Mouse (Mus musculus) kidney, embryonic 16.5 days (tissue): ENCODE data around the gene Gda. TPM values are rescaled to one million over a fixed set of nuclear protein-coding genes. Genes with fewer than 3 reads are reported as not detected.

ENCODE experiments used
- ATAC-seq: fragments of 200-750 bp; cut with Nextera tagmentation; 2 replicates; pipeline ENCODE4 v1.8.0; 2017; ENCODE audit warnings: moderate TSS enrichment; ENCODE audit not compliant: low FRiP score, low TSS enrichment
- H3K27ac ChIP-seq: fragments of 300-500 bp; sonication (generic); 2 replicates; pipeline ENCODE4 v1.5.1; 2014; ENCODE audit warnings: low read length
- H3K27me3 ChIP-seq: fragments of 300-500 bp; sonication (generic); 2 replicates; pipeline ENCODE4 v1.6.1; 2014; ENCODE audit warnings: low read length, control low read depth, mixed read lengths; ENCODE audit not compliant: insufficient read depth
- H3K36me3 ChIP-seq: fragments of 300-500 bp; sonication (generic); 2 replicates; pipeline ENCODE4 v1.6.1; 2014; ENCODE audit warnings: low read length, control low read depth, mixed read lengths; ENCODE audit not compliant: insufficient read depth
- H3K4me1 ChIP-seq: fragments of 300-500 bp; sonication (generic); 2 replicates; pipeline ENCODE4 v1.6.1; 2014; ENCODE audit warnings: low read length, control low read depth, mixed read lengths; ENCODE audit not compliant: insufficient read depth
- H3K4me2 ChIP-seq: fragments of 300-500 bp; sonication (generic); replicated peaks from 2 replicates; pipeline ENCODE4 v1.6.1; 2014; ENCODE audit warnings: low read depth, low read length
- H3K4me3 ChIP-seq: fragments of 300-500 bp; sonication (generic); 2 replicates; pipeline ENCODE4 v1.5.1; 2014; ENCODE audit warnings: mild to moderate bottlenecking, low read length
- H3K9ac ChIP-seq: fragments of 300-500 bp; sonication (generic); replicated peaks from 2 replicates; pipeline ENCODE4 v1.6.1; 2014; ENCODE audit warnings: low read length
- H3K9me3 ChIP-seq: fragments of 300-500 bp; sonication (generic); 2 replicates; pipeline ENCODE4 v1.6.1; 2016; ENCODE audit warnings: low read length, control low read depth
- WGBS: fragments of 180-500 bp; shearing (Covaris S2); extraction: QIAGEN DNeasy Blood & Tissue Kit; methylation state at CpG from one replicate; pipeline ENCODE4 v1.1.7; 2014; 5-methylcytosine and 5-hydroxymethylcytosine counted together
- polyA plus RNA-seq: library from polyadenylated mRNA; unstranded; fragments of >200 nt; fragmentation: Nextera tagmentation; extraction: Ambion mirVana; gene quantifications from 2 replicates; pipeline ENCODE4 v1.2.1, GENCODE M21; 2015

Gene Gda
- polyA plus RNA-seq: 0.06 and 0.19 TPM in 2 replicates

- H3K9ac ChIP-seq: peak within 1 kb of the TSS; percentile 59; the same call in 1 of the 2 replicates
- WGBS: 70% methylated on average over 2 of the region's 2 CpGs
- peak within 1 kb of the TSS; percentile 53 for H3K4me3 ChIP-seq
- no peaks in the 10 kb centered on the region; the same call in 1 of the 2 replicates for H3K9me3 ChIP-seq
- H3K4me2 ChIP-seq: peak within 1 kb of the TSS; percentile 89
- H3K27me3 ChIP-seq: peaks cover 23% of the 10 kb centered on the region
- no peak within 1 kb of the TSS for H3K27ac ChIP-seq
- no peaks in the 10 kb centered on the region for H3K36me3 ChIP-seq
- ATAC-seq: no peak
- peaks cover 6% of the 10 kb centered on the region; the same call in 1 of the 2 replicates for H3K4me1 ChIP-seq
These were observed at the start of gene Gda for GRCm38 (mm10) chr19:21473345-21473744. Gda (minus strand) TSS chr19:21473445.

GRCm38 (mm10) chr19:21520280-21520679, 47.0 kb upstream of the Gda start:
- Histone ChIP-seq H3K4me3 (no peak overlapping the region), H3K9me3 (no peaks in the 10 kb centered on the region), H3K4me1 (no peaks in the 10 kb centered on the region), H3K36me3 (no peaks in the 10 kb centered on the region), H3K4me2 (no peak overlapping the region), H3K27me3 (no peaks in the 10 kb centered on the region), H3K9ac (no peak overlapping the region), H3K27ac (no peak overlapping the region)
- no peak for ATAC-seq
- 63% methylated on average over 2 of the region's 2 CpGs for WGBS

DNA sequence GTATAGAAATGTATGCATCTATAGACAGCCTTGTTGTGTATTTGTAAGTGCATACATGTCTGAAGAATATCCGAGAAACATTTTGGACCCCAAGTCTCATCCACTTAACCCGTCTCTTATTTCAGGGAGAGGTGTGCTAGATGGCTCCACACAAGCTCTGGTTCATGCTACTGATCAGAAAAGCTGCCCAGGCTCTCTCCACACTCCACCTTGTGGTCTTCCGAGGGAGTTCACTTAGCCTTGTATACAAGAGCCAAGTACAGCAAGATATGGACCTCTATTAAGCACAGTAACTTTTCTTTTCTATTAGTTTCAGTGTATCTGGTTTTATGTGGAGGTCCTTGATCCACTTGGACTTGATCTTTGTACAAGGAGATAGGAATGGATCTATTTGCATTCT, 36.9 kb upstream of the Gda start:
- H3K4me2 ChIP-seq: no peak overlapping the region
- ATAC-seq: peak; percentile 49; the same call in 1 of the 2 replicates
- H3K27me3 ChIP-seq: no peaks in the 10 kb centered on the region
- H3K9me3 ChIP-seq: no peaks in the 10 kb centered on the region
- H3K9ac ChIP-seq: no peak overlapping the region
- H3K27ac ChIP-seq: no peak overlapping the region
- H3K4me3 ChIP-seq: no peak overlapping the region
- H3K4me1 ChIP-seq: no peaks in the 10 kb centered on the region
- no peaks in the 10 kb centered on the region for H3K36me3 ChIP-seq
- WGBS: 40% methylated on average over 3 of the region's 3 CpGs

GRCm38 (mm10) chr19:21507561-21508232, 34.5 kb upstream of the Gda start:
- Histone ChIP-seq H3K4me2 (no peak overlapping the region), H3K36me3 (no peaks in the 10 kb centered on the region), H3K27ac (no peak overlapping the region), H3K9me3 (no peaks in the 10 kb centered on the region), H3K4me1 (no peaks in the 10 kb centered on the region), H3K27me3 (no peaks in the 10 kb centered on the region), H3K4me3 (no peak overlapping the region), H3K9ac (no peak overlapping the region)
- WGBS: 82% methylated on average over 7 of the region's 7 CpGs
- no peak for ATAC-seq

GRCm38 (mm10) chr19:21507133-21507532, 33.9 kb upstream of the Gda start:
- no peak overlapping the region for H3K27ac ChIP-seq
- no peaks in the 10 kb centered on the region for H3K27me3 ChIP-seq
- 89% methylated on average over 2 of the region's 2 CpGs for WGBS
- no peak overlapping the region for H3K4me2 ChIP-seq
- H3K4me3 ChIP-seq: no peak overlapping the region
- H3K9me3 ChIP-seq: no peaks in the 10 kb centered on the region
- H3K36me3 ChIP-seq: no peaks in the 10 kb centered on the region
- no peak overlapping the region for H3K9ac ChIP-seq
- H3K4me1 ChIP-seq: no peaks in the 10 kb centered on the region
- ATAC-seq: no peak

GRCm38 (mm10) chr19:21504716-21505115, 31.5 kb upstream of the Gda start:
- Histone ChIP-seq H3K4me2 (no peak overlapping the region), H3K4me3 (no peak overlapping the region), H3K9me3 (no peaks in the 10 kb centered on the region), H3K4me1 (no peaks in the 10 kb centered on the region), H3K9ac (no peak overlapping the region), H3K36me3 (no peaks in the 10 kb centered on the region), H3K27me3 (no peaks in the 10 kb centered on the region), H3K27ac (no peak overlapping the region)
- no peak for ATAC-seq
- WGBS: 63% methylated on average over 2 of the region's 2 CpGs

DNA sequence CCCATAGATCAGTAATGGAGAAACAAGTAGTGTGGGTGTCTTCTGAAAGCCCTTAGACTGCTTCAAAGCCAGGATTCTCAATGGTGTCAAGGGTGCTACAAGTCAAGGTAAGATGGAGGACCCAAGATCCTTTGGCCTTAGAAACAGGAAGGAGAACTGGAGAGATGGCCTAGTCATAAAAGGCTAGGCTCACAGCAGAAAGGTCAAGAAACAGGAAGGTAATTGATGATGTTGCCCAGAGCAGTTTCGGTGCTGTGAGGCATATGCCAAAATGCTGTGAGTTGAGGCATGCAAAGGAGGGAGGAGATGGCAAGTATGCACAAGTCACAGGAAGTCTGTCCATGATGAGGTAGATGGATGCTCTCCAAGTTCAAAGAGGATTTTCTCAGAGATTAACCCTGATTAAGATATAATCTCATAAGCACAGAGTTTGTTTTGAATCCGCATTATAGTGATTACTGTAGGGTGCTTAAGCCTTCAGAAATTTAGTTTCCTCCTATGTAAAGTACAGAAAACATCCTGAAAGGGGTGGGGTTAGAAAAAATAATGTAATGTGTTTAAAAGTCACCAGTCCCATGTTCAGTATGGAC, 26.2 kb upstream of the Gda start:
- Histone ChIP-seq H3K9ac (no peak overlapping the region), H3K27ac (no peak overlapping the region), H3K27me3 (no peaks in the 10 kb centered on the region), H3K9me3 (no peaks in the 10 kb centered on the region), H3K36me3 (no peaks in the 10 kb centered on the region), H3K4me1 (no peaks in the 10 kb centered on the region), H3K4me3 (no peak overlapping the region), H3K4me2 (no peak overlapping the region)
- ATAC-seq: no peak
- WGBS: 73% methylated on average over 2 of the region's 2 CpGs

- Histone ChIP-seq H3K9ac (no peak overlapping the region), H3K27ac (no peak overlapping the region), H3K4me2 (no peak overlapping the region), H3K9me3 (no peaks in the 10 kb centered on the region), H3K4me1 (no peaks in the 10 kb centered on the region), H3K36me3 (no peaks in the 10 kb centered on the region), H3K4me3 (no peak overlapping the region), H3K27me3 (no peaks in the 10 kb centered on the region)
- ATAC-seq: no peak
- 65% methylated on average over 4 of the region's 4 CpGs for WGBS
These were observed 22.6 kb upstream of the Gda start for GRCm38 (mm10) chr19:21495817-21496216.

DNA sequence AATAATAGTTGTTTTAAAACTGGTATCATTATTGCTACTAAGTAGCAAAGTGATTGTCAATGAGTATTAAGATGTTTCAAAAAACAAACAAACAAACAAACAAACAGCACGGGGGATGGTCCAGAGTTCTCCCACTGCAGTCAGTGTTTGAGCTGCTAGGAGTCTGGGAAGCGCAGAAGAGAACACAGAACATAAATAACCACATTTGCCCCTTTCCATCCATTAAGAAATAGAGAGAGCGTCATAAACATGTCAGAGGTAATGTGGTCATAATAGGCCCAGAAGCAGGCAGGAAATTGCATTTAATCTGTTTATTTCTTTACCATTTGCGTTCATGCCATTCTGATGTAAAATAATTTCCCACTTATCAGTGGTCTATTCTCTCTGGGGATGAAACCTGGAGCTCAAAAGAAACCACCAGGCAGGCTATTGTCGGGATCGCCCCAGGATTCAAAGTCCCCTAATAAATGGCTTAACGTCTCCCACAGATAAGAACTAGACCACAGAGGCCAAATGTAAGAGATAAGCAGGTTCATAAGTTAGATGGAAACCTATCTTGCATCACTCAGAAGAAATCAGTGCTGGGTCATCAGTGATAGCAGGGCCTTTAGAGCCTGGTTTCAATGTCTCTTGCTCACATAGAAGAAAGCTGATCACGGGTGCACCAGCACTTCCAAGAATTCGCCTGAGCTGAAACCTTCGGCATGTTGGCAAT, 20.7 kb upstream of the Gda start:
- no peak overlapping the region for H3K27ac ChIP-seq
- H3K4me2 ChIP-seq: no peak overlapping the region
- no peaks in the 10 kb centered on the region for H3K4me1 ChIP-seq
- WGBS: 61% methylated on average over 10 of the region's 10 CpGs
- no peaks in the 10 kb centered on the region for H3K36me3 ChIP-seq
- no peak overlapping the region for H3K4me3 ChIP-seq
- ATAC-seq: no peak
- H3K27me3 ChIP-seq: no peaks in the 10 kb centered on the region
- H3K9me3 ChIP-seq: no peaks in the 10 kb centered on the region
- no peak overlapping the region for H3K9ac ChIP-seq

DNA sequence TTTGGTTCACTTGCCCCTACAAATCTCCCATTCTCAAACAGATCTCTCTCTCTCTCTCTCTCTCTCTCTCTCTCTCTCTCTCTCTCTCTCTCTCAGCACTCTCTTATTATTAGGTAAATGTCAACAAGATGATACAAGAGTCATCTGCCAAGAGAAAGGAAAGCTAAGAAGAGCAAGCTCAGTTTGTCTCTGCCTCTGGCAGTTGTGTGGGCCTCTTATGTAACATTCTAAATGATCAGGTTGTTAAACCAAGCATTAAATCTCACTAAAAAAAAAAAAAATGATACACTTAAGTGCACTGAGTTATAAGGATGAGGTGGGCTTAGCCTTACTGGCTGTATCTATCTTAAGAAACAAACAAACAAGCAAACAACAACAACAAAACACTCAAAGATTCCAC, 18.1 kb upstream of the Gda start:
- Histone ChIP-seq H3K4me3 (no peak overlapping the region), H3K9ac (no peak overlapping the region), H3K27ac (no peak overlapping the region), H3K4me2 (no peak overlapping the region), H3K36me3 (no peaks in the 10 kb centered on the region), H3K4me1 (no peaks in the 10 kb centered on the region), H3K27me3 (no peaks in the 10 kb centered on the region), H3K9me3 (no peaks in the 10 kb centered on the region)
- no peak for ATAC-seq
